Comparison of ENCODE assay signal across 23 mouse cellular contexts in genomic region chr10:122777939-122778655, GRCm38 (mm10).
DNase-seq lines count a peak whose midpoint lies in the region; ATAC-seq lines count a peak whose summit lies in the region.
"Had no signal": no experiment of that assay in that cellular context is flagged by ENCODE, and none has a peak within 500 bp of the region (broad histone marks: within the 10 kb centered on the region; RNA-seq: fewer than 3 reads in every experiment).

No protein-coding gene starts in this region.

- DNase-seq in forebrain, embryonic 11.5 days (ENCODE audit: low spot score) = peak; percentile 16
- DNase-seq in forebrain, embryonic 10.5 days (ENCODE audit: extremely low spot score, low spot score) = no peak
- peak; percentile 17 for DNase-seq in induced T-regulatory cell, adult 2 months (ENCODE audit: low read depth)
- no peak for DNase-seq in liver, embryonic 13.5 days
- DNase-seq in left cerebral cortex, postnatal 36 days (ENCODE audit: low spot score in 2 of 2) = no peak
- no peak for DNase-seq in MN1 (ENCODE audit: low spot score)
- DNase-seq in left cerebral cortex, postnatal 25 days (ENCODE audit: low spot score in 2 of 2) = no peak
- DNase-seq: adrenal gland, postnatal 14 days; forebrain, postnatal 0 days; gastrocnemius, postnatal 14 days; heart, adult 11 months; heart, postnatal 14 days; kidney, adult 8-10 months; kidney, postnatal 10 days; right cerebral cortex, postnatal 14 days; thymus, postnatal 14 days had no signal

- no peak overlapping the region for H3K4me3 ChIP-seq in forebrain, embryonic 11.5 days (ENCODE audit: low read depth, low read length)
- H3K4me3 ChIP-seq in forebrain, embryonic 10.5 days = no peak overlapping the region
- H3K4me3 ChIP-seq in liver, embryonic 13.5 days (replicated peaks) = no peak overlapping the region
- H3K4me3 ChIP-seq: embryonic facial prominence, embryonic 10.5 days; heart, embryonic 13.5 days; liver, embryonic 15.5 days; midbrain, embryonic 15.5 days; neural tube, embryonic 12.5 days had no signal

- H3K4me1 ChIP-seq in forebrain, embryonic 11.5 days (replicated peaks; ENCODE audit: control insufficient read depth, insufficient read depth, low read length) = no peaks in the 10 kb centered on the region
- H3K4me1 ChIP-seq in forebrain, embryonic 10.5 days = peaks cover 16% of the 10 kb centered on the region
- H3K4me1 ChIP-seq in liver, embryonic 13.5 days (replicated peaks) = 0 out of 2 replicates have a peak, but pooled peaks cover 5% of the 10 kb centered on the region
- H3K4me1 ChIP-seq: liver, embryonic 15.5 days; midbrain, embryonic 15.5 days had no signal

- H3K27ac ChIP-seq in forebrain, embryonic 11.5 days (ENCODE audit: low read depth, low read length) = no peak overlapping the region
- H3K27ac ChIP-seq in forebrain, embryonic 10.5 days = no peak overlapping the region
- no peak overlapping the region for H3K27ac ChIP-seq in liver, embryonic 13.5 days
- H3K27ac ChIP-seq: embryonic facial prominence, embryonic 10.5 days; heart, embryonic 13.5 days; hindbrain, postnatal 0 days; liver, embryonic 15.5 days; macrophage; midbrain, embryonic 15.5 days; neural tube, embryonic 12.5 days had no signal

- H3K9ac ChIP-seq in forebrain, embryonic 11.5 days (ENCODE audit: low read length) = no peak overlapping the region
- H3K9ac ChIP-seq in liver, embryonic 13.5 days = no peak overlapping the region
- H3K9ac ChIP-seq: forebrain, postnatal 0 days; heart, embryonic 13.5 days; liver, embryonic 15.5 days; midbrain, embryonic 15.5 days; neural tube, embryonic 12.5 days had no signal

- H3K4me2 ChIP-seq in forebrain, embryonic 11.5 days (ENCODE audit: low read depth, low read length, severe bottlenecking) = no peak overlapping the region
- H3K4me2 ChIP-seq in liver, embryonic 13.5 days = no peak overlapping the region
- H3K4me2 ChIP-seq: heart, embryonic 13.5 days; liver, embryonic 15.5 days; midbrain, embryonic 15.5 days; neural tube, embryonic 12.5 days had no signal

- H3K27me3 ChIP-seq in forebrain, embryonic 11.5 days (ENCODE audit: control insufficient read depth, insufficient read depth, low read length) = no peaks in the 10 kb centered on the region
- peaks cover 4% of the 10 kb centered on the region; the same call in 1 of the 2 replicates for H3K27me3 ChIP-seq in forebrain, embryonic 10.5 days (ENCODE audit: poor library complexity, severe bottlenecking)
- H3K27me3 ChIP-seq in liver, embryonic 13.5 days = no peaks in the 10 kb centered on the region
- H3K27me3 ChIP-seq: heart, embryonic 13.5 days; liver, embryonic 15.5 days; midbrain, embryonic 15.5 days; neural tube, embryonic 12.5 days had no signal

- H3K9me3 ChIP-seq in forebrain, embryonic 11.5 days (ENCODE audit: control insufficient read depth, low read length) = no peaks in the 10 kb centered on the region
- H3K9me3 ChIP-seq in forebrain, embryonic 10.5 days = no peaks in the 10 kb centered on the region
- no peaks in the 10 kb centered on the region for H3K9me3 ChIP-seq in liver, embryonic 13.5 days (replicated peaks)
- H3K9me3 ChIP-seq: embryonic facial prominence, embryonic 10.5 days; heart, embryonic 13.5 days; liver, embryonic 15.5 days; midbrain, embryonic 15.5 days; neural tube, embryonic 12.5 days had no signal

- WGBS in forebrain, embryonic 11.5 days = 89% methylated on average over 3 of the region's 3 CpGs
- 90% methylated on average over 3 of the region's 3 CpGs for WGBS in forebrain, embryonic 10.5 days
- 75% methylated on average over 3 of the region's 3 CpGs for WGBS in liver, embryonic 13.5 days (ENCODE audit: insufficient replicate concordance)

- intact Hi-C loops in left cerebral cortex, postnatal 36 days (cut with DNase I) = no loop called here
- intact Hi-C loops in left cerebral cortex, postnatal 25 days (cut with DNase I) = no loop called here

- ATAC-seq in forebrain, embryonic 11.5 days (replicated peaks; ENCODE audit: low FRiP score) = no peak
- ATAC-seq in liver, embryonic 13.5 days (ENCODE audit: low read depth) = peak; percentile 71; the same call in 1 of the 2 replicates
- ATAC-seq: forebrain, postnatal 0 days; hindbrain, postnatal 0 days; midbrain, embryonic 15.5 days had no signal

- no peaks in the 10 kb centered on the region for H3K36me3 ChIP-seq in forebrain, embryonic 11.5 days (ENCODE audit: control insufficient read depth, insufficient read depth, low read length)
- no peaks in the 10 kb centered on the region for H3K36me3 ChIP-seq in forebrain, embryonic 10.5 days (replicated peaks)
- H3K36me3 ChIP-seq in liver, embryonic 13.5 days = no peaks in the 10 kb centered on the region
- H3K36me3 ChIP-seq: embryonic facial prominence, embryonic 10.5 days; heart, embryonic 13.5 days; liver, embryonic 15.5 days; midbrain, embryonic 15.5 days; neural tube, embryonic 12.5 days had no signal

Comparison
In these comparisons a context has a peak if more than half of its experiments do, and no peak if none do; other contexts are left out.
1. DNase-seq: peak in forebrain, embryonic 11.5 days (single experiment) and induced T-regulatory cell, adult 2 months (single experiment); none in forebrain, embryonic 10.5 days (single experiment), liver, embryonic 13.5 days (single experiment), left cerebral cortex, postnatal 36 days (0 of 2), MN1 (single experiment) and left cerebral cortex, postnatal 25 days (0 of 2).